Mouse (Mus musculus) heart, embryonic 12.5 days (tissue): ENCODE measurements around the gene Zmym6. TPM values are rescaled to one million over a fixed set of nuclear protein-coding genes. Genes with fewer than 3 reads are reported as not detected.
A peak's percentile ranks its signal among the peaks of the same experiment; 100 is the strongest.

ENCODE experiments used
- ATAC-seq: fragments of 200-750 bp; cut with Nextera tagmentation; 2 replicates; pipeline ENCODE4 v1.8.0; 2017; ENCODE audit warnings: moderate TSS enrichment, moderate library complexity; ENCODE audit not compliant: insufficient number of reproducible peaks, low FRiP score
- H3K27ac ChIP-seq: fragments of 300-500 bp; sonication (generic); 2 replicates; pipeline ENCODE4 v1.5.1; 2016; ENCODE audit warnings: mild to moderate bottlenecking, moderate library complexity; ENCODE audit not compliant: poor library complexity, severe bottlenecking
- H3K27me3 ChIP-seq: fragments of 300-500 bp; sonication (generic); replicated peaks from 2 replicates; pipeline ENCODE4 v1.6.1; 2016; ENCODE audit warnings: mild to moderate bottlenecking, moderate library complexity
- H3K36me3 ChIP-seq: fragments of 300-500 bp; sonication (generic); 2 replicates; pipeline ENCODE4 v1.6.1; 2016; ENCODE audit warnings: mild to moderate bottlenecking, moderate library complexity
- H3K4me1 ChIP-seq: fragments of 300-500 bp; sonication (generic); replicated peaks from 2 replicates; pipeline ENCODE4 v1.6.1; 2016; ENCODE audit warnings: mild to moderate bottlenecking
- H3K4me2 ChIP-seq: fragments of 300-500 bp; sonication (generic); 2 replicates; pipeline ENCODE4 v1.6.1; 2016; ENCODE audit warnings: mild to moderate bottlenecking, moderate library complexity
- H3K4me3 ChIP-seq: fragments of 300-500 bp; sonication (generic); 2 replicates; pipeline ENCODE4 v1.5.1; 2016; ENCODE audit warnings: mild to moderate bottlenecking
- H3K9ac ChIP-seq: fragments of 300-500 bp; sonication (generic); 2 replicates; pipeline ENCODE4 v1.6.1; 2016; ENCODE audit warnings: mild to moderate bottlenecking, moderate library complexity
- H3K9me3 ChIP-seq: fragments of 300-500 bp; sonication (generic); replicated peaks from 2 replicates; pipeline ENCODE4 v1.6.1; 2016; ENCODE audit warnings: mild to moderate bottlenecking, moderate library complexity
- WGBS: fragments of 180-500 bp; shearing (Covaris S2); methylation state at CpG from one replicate; pipeline ENCODE4 v1.1.7; 2016; 5-methylcytosine and 5-hydroxymethylcytosine counted together
- polyA plus RNA-seq: library from polyadenylated mRNA; unstranded; fragments of >200 nt; fragmentation: Nextera tagmentation; extraction: Ambion mirVana; gene quantifications from 2 replicates; pipeline ENCODE4 v1.2.1, GENCODE M21; 2016

The Zmym6 gene
- polyA plus RNA-seq, 1 experiment from 2014 or later, result 17.8 TPM

GRCm38 (mm10) chr4:127125834-127126463 is 48.8 kb downstream of the Zmym6 start:
- Histone ChIP-seq H3K4me2 (peak overlapping the region; percentile 82), H3K9me3 (no peaks in the 10 kb centered on the region), H3K4me3 (peak overlapping the region; percentile 66), H3K4me1 (0 out of 2 replicates have a peak, but pooled peaks cover 5% of the 10 kb centered on the region), H3K27me3 (no peaks in the 10 kb centered on the region), H3K9ac (peak overlapping the region; percentile 80), H3K27ac (no peak overlapping the region), H3K36me3 (peaks cover 15% of the 10 kb centered on the region)
- 1% methylated on average over 35 of the region's 35 CpGs for WGBS
- peak; percentile 96 for ATAC-seq

- no peak overlapping the region for H3K4me2 ChIP-seq
- ATAC-seq, result no peak
- no peak overlapping the region for H3K27ac ChIP-seq
- no peaks in the 10 kb centered on the region for H3K4me1 ChIP-seq
- no peak overlapping the region for H3K9ac ChIP-seq
- H3K4me3 ChIP-seq, result no peak overlapping the region
- H3K27me3 ChIP-seq, result 0 out of 2 replicates have a peak, but pooled peaks cover 4% of the 10 kb centered on the region
- no peaks in the 10 kb centered on the region for H3K36me3 ChIP-seq
- WGBS, result 30% methylated on average over 1 of the region's 1 CpGs
- H3K9me3 ChIP-seq, result no peaks in the 10 kb centered on the region
Measured at GRCm38 (mm10) chr4:127134687-127135086, 57.5 kb downstream of the Zmym6 start.

GRCm38 (mm10) chr4:127137591-127137990 is 60.4 kb downstream of the Zmym6 start:
- no peaks in the 10 kb centered on the region for H3K36me3 ChIP-seq
- no peak overlapping the region for H3K27ac ChIP-seq
- 0 out of 2 replicates have a peak, but pooled peaks cover 7% of the 10 kb centered on the region for H3K27me3 ChIP-seq
- no peak for ATAC-seq
- no peak overlapping the region for H3K9ac ChIP-seq
- H3K4me3 ChIP-seq, result no peak overlapping the region
- WGBS, result 77% methylated on average over 5 of the region's 5 CpGs
- no peak overlapping the region for H3K4me2 ChIP-seq
- no peaks in the 10 kb centered on the region for H3K9me3 ChIP-seq
- H3K4me1 ChIP-seq, result no peaks in the 10 kb centered on the region

- no peak for ATAC-seq
Measured at GRCm38 (mm10) chr4:127138486-127138885, 61.3 kb downstream of the Zmym6 start.

GRCm38 (mm10) chr4:127150031-127150430 is 72.8 kb downstream of the Zmym6 start:
- H3K4me1 ChIP-seq, result no peaks in the 10 kb centered on the region
- WGBS, result 78% methylated on average over 13 of the region's 13 CpGs
- ATAC-seq, result no peak

More at GRCm38 (mm10) chr4:127138486-127138885, 61.3 kb downstream of the Zmym6 start:
- Histone ChIP-seq H3K4me2 (no peak overlapping the region), H3K36me3 (no peaks in the 10 kb centered on the region), H3K4me1 (no peaks in the 10 kb centered on the region), H3K4me3 (no peak overlapping the region), H3K27ac (no peak overlapping the region), H3K9ac (no peak overlapping the region), H3K9me3 (no peaks in the 10 kb centered on the region), H3K27me3 (0 out of 2 replicates have a peak, but pooled peaks cover 7% of the 10 kb centered on the region)
- WGBS, result 42% methylated on average over 6 of the region's 6 CpGs

GRCm38 (mm10) chr4:127153345-127153744 is 76.2 kb downstream of the Zmym6 start:
- Histone ChIP-seq H3K9me3 (0 out of 2 replicates have a peak, but pooled peaks cover 3% of the 10 kb centered on the region), H3K4me2 (no peak overlapping the region), H3K36me3 (no peaks in the 10 kb centered on the region), H3K27me3 (no peaks in the 10 kb centered on the region; the same call in 1 of the 2 replicates), H3K27ac (no peak overlapping the region), H3K9ac (no peak overlapping the region), H3K4me1 (no peaks in the 10 kb centered on the region), H3K4me3 (no peak overlapping the region)
- ATAC-seq, result no peak
- WGBS, result 56% methylated on average over 1 of the region's 1 CpGs

More at GRCm38 (mm10) chr4:127150031-127150430, 72.8 kb downstream of the Zmym6 start:
- Histone ChIP-seq H3K9ac (no peak overlapping the region), H3K27me3 (no peaks in the 10 kb centered on the region; the same call in 1 of the 2 replicates), H3K9me3 (0 out of 2 replicates have a peak, but pooled peaks cover 4% of the 10 kb centered on the region), H3K36me3 (no peaks in the 10 kb centered on the region), H3K27ac (no peak overlapping the region), H3K4me3 (no peak overlapping the region), H3K4me2 (no peak overlapping the region)

- Histone ChIP-seq H3K4me3 (no peak overlapping the region), H3K9ac (no peak overlapping the region), H3K27me3 (no peaks in the 10 kb centered on the region), H3K4me1 (no peaks in the 10 kb centered on the region), H3K27ac (no peak overlapping the region), H3K4me2 (no peak overlapping the region), H3K36me3 (no peaks in the 10 kb centered on the region), H3K9me3 (0 out of 2 replicates have a peak, but pooled peaks cover 3% of the 10 kb centered on the region)
- WGBS, result 54% methylated on average over 5 of the region's 5 CpGs
- no peak for ATAC-seq
Measured at GRCm38 (mm10) chr4:127155757-127156156, 78.6 kb downstream of the Zmym6 start.

GRCm38 (mm10) chr4:127157746-127158145 is 80.6 kb downstream of the Zmym6 start:
- ATAC-seq, result no peak
- H3K4me1 ChIP-seq, result no peaks in the 10 kb centered on the region
- H3K27ac ChIP-seq, result no peak overlapping the region
- no peaks in the 10 kb centered on the region for H3K27me3 ChIP-seq
- H3K9me3 ChIP-seq, result 0 out of 2 replicates have a peak, but pooled peaks cover 3% of the 10 kb centered on the region
- no peak overlapping the region for H3K4me2 ChIP-seq
- H3K4me3 ChIP-seq, result no peak overlapping the region
- H3K9ac ChIP-seq, result no peak overlapping the region
- H3K36me3 ChIP-seq, result no peaks in the 10 kb centered on the region
- WGBS, result 78% methylated on average over 4 of the region's 4 CpGs

- Histone ChIP-seq H3K4me1 (peaks cover 8% of the 10 kb centered on the region; the same call in 1 of the 2 replicates), H3K36me3 (no peaks in the 10 kb centered on the region), H3K4me3 (no peak overlapping the region), H3K9ac (no peak overlapping the region), H3K27me3 (peaks cover 31% of the 10 kb centered on the region), H3K9me3 (no peaks in the 10 kb centered on the region), H3K4me2 (no peak overlapping the region), H3K27ac (no peak overlapping the region)
- no peak for ATAC-seq
- WGBS, result 57% methylated on average over 8 of the region's 8 CpGs
Measured at GRCm38 (mm10) chr4:127163926-127164325, 86.7 kb downstream of the Zmym6 start.

GRCm38 (mm10) chr4:127167096-127167495 is 89.9 kb downstream of the Zmym6 start:
- H3K4me3 ChIP-seq, result no peak overlapping the region
- 72% methylated on average over 5 of the region's 5 CpGs for WGBS
- H3K9ac ChIP-seq, result no peak overlapping the region
- peaks cover 16% of the 10 kb centered on the region for H3K4me1 ChIP-seq
- H3K36me3 ChIP-seq, result no peaks in the 10 kb centered on the region
- no peak overlapping the region for H3K27ac ChIP-seq
- no peak for ATAC-seq
- no peak overlapping the region for H3K4me2 ChIP-seq
- peaks cover 62% of the 10 kb centered on the region for H3K27me3 ChIP-seq
- H3K9me3 ChIP-seq, result no peaks in the 10 kb centered on the region

- Histone ChIP-seq H3K4me2 (peak overlapping the region; percentile 100), H3K27ac (no peak overlapping the region), H3K27me3 (peaks cover 69% of the 10 kb centered on the region), H3K36me3 (no peaks in the 10 kb centered on the region), H3K4me1 (peaks cover 16% of the 10 kb centered on the region), H3K9me3 (no peaks in the 10 kb centered on the region), H3K9ac (no peak overlapping the region), H3K4me3 (peak overlapping the region; percentile 77)
- 17% methylated on average over 8 of the region's 8 CpGs for WGBS
- no peak for ATAC-seq
Measured at GRCm38 (mm10) chr4:127167731-127168130, 90.5 kb downstream of the Zmym6 start.
